Mouse (Mus musculus) cerebellum, postnatal 4 days (tissue): ENCODE data around the gene Abhd8.
A peak's percentile ranks its signal among the peaks of the same experiment; 100 is the strongest.

Source experiments
- DNase-seq, 2 experiments: peaks; one replicate each; pipeline ENCODE4 v3.0.0; 2022; ENCODE audit warnings: low spot score in 2 of 2, mixed read lengths in 1 of 2

Gene Abhd8

DNA sequence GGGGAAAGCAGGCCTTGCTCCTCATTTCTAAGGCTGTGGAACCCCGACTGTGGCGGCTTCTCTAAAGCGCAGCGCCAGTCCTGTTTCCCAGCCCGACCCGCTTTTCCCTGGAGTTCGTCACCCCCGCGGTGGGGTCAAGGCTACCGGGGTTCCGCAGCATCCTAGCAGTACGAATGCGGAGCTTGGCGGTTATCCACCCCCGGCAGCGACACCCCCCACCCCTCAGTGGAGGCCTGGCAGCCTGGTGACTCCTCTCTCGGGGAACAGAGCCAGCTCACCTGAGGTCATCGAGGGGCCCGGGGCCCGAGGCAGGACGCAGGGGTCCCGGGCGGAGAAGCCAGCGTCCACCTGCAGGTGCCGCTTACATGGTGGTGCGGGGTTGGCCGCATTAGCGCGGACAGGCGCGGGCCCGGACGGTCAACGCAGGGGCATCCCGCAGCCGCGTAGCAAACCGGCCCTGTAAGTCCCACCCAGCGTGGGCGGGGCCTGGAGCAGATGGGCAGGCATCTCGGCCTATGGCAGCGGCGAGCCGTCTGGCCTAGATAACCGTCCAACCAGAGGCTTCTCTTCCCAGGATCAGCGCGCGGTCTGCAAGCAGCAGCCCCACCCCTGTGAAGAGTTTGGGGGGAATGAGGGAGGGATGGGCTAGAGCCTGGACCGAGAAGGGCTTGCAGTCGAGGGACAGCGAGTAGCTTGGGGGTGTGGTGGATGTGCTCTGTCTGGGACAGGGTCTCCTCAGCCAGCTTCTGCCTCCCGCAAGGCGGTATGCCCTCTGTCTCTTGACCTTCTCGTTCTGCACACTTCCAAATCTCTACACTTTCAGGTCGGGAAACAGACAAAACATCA, at the start of gene Abhd8:
Gene Abhd8, minus strand, starts transcription at position 468 of the 846 bp plus-strand sequence.
- peak; percentile 95 to 99 for DNase-seq

DNA sequence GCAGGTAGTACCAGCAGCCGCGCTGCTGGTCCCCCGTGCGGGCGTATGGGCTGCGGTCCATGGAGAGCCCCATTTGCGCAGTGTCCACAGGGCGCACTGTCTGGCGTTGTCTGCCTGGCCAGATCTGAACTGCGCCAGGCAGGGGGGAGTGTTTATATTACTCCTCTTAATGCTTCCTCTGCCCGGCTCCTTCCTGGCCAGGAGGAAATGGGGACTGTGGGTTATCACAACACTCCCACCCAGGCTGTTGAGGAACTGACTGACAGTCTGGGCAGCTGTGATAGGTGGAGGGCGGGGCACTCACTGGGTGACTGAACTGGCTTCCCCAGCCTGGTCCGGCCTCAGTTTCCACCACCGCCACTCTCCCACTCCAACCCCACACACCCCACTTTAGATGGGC, 48.2 kb upstream of the Abhd8 start, which contains the start of gene Plvap:
Gene Plvap, minus strand, starts transcription at position 109 of the 400 bp plus-strand sequence.
- no peak for DNase-seq

DNA sequence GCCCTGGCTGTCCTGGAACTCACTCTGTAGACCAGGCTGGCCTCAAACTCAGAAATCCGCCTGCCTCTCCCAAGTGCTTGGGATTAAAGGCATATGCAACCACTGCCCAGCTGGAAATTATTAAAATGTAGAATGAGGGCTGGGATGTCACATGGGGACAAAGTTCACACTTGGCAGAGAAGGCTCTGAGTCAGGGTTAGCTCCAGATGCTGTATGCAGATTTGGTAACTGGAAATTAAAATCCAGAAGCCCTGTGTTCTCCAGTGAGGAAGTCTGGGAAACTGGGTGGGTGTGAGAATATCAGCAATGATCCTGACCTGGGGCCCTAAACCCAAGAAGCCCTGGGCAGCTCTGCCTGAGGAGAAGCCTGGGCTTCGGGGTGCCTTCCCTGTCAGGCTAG, 45.9 kb upstream of the Abhd8 start:
- no peak for DNase-seq

DNA sequence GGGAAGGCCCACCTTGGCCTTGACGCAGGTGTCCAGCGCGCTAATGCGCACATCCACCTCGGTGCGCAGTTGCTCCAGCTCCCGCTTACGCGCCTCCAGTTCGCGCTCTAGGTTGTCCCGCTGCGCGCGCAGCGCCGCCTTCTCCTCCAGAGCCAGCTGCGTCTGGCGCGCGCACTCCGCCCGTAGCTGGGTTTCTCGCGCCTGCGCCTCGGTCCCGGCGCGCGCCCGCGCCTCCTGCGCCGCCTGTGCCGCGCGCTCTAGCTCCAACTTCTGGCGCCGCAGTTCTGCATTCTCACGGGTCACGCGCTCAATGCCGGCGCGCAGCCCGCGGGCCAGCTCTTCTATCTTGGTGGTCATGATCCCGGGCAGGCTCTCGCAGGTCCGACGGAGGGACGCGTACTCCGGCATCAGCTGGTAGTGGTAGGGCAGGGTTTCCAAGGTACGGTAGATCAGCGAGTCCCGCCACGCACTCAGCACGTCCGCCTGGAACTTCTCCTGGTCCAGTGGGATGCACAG, 44.2 kb upstream of the Abhd8 start:
- DNase-seq, result peak; percentile 34 to 67

DNA sequence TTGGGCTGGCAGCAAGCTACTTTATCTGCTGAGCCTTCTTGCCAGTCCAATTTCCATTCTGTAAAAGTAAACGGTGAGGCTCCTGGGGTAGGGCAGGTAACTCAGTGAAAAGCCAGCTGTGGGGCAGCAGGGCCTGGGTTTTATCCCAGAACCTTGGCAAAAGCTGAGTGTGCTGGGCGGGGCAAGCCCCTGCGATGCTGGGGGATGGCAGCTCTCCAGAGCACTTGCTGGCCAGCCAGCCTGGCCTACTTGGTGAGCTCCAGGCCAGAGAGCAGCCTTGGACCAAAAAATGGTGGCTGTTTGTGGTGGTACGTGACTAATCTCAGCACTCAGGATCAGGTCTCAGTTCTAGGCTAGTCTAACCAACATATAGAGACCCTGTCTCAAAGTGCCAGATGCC, 42.5 kb upstream of the Abhd8 start:
- no peak for DNase-seq

DNA sequence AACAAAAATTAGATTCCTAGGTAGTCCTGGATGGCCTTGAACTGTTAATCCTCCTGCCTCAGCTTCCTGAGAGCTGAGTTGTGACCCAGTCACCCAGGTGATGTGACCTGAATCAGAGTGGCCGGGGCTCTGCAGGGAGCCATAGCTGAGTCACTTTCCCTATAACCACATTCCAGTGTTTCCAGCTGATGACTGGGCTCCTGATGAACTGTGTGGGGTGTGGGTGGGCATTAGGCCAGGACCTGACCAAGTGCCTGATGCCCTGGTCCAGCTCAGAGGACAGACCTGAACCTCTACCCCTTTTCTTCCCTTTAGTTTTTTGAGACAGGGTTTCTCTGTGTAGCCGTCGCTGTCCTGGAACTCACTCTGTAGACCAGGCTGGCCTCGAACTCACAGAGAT, 41.9 kb upstream of the Abhd8 start:
- DNase-seq, result no peak

DNA sequence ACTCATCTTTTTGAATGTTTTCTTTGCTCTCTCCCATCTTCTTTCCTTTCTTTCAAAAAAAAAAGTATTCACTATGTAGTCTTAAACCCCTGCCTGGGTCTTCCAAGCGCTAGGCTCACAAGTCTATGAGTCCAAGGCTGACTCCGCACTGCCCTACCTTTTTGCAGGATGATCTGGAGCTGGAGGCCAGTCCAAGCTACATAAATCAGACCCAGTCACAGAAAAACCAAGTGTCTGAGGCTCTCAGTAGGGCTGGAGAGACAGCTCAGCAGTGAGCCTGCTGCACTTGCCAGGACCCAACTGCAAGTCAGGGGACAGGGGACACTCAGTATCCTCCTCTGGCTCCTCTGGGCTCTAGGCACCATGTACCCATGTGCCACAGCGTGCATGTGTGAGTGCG, 40.9 kb upstream of the Abhd8 start:
- DNase-seq, result no peak

DNA sequence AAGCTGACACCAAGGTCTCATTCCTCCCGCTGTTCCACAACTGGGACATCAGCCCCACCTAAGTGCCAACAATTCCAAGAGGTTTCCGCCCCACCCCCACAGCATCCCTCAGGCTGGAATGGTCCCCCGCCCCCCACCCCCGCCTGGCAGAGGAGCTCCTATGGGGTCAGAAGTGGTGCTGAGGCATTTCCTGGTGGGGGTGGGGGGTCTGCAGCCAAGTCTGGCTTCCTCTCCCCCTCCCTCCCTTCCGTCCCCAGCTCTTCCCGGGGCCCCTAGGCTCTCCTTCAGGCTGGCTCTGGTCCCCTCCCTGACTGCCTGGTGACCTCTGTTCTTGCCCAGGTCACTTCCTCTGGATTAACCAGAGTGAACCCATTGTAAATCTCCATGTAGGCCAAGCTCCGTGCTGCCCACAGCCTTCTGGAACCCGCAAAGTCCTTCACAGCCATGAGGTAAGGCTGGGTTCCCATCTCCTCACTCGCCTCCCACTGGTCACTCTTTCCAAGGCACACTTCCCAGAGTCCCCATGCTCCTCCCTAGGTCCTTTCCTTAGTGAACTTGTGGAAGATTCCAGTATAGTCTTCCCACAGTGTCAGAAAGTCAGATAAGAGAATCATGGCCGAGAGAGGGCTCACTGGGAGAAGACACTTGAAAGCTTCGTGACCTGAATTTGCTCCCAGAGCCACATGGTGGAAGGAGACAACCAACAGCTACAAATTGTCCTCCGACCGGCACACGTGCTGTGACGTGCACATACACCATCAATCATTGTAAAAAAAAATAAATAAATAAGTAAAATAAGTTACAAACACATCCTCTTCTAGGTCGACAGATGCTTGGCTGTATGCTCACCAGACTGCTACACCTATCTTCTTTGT, 35.6 kb upstream of the Abhd8 start:
- no peak for DNase-seq

DNA sequence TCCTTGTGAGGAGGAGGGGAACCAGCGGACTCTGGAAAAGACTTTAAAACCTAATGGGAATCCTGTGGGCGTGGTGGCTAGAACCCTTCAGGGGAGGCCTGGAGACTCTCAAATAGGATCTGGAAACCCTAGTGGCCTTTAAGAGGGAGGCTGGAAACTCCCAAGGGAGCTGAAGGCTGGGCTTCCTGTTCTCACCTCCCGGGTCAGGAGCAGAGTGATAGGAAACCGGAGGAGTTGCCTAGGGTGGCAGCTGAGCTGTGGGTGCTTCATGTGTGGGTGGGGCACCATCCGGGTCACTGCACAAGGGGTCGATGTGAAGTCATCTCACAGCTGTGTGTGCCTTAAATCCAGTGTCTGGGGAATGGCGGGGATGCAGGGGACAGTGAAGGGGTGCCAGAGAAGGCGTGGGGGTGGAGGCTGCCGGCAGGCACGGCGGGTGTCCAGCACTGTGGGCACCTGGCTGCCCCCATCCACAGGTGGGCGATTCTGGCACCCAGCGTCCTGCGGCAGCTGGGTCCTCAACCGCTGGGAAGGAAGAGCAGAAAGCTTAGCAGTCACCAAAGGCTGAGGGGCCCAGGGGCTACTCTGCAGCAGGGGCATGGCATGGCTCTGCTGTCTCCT, 34.5 kb upstream of the Abhd8 start:
- DNase-seq, result no peak

DNA sequence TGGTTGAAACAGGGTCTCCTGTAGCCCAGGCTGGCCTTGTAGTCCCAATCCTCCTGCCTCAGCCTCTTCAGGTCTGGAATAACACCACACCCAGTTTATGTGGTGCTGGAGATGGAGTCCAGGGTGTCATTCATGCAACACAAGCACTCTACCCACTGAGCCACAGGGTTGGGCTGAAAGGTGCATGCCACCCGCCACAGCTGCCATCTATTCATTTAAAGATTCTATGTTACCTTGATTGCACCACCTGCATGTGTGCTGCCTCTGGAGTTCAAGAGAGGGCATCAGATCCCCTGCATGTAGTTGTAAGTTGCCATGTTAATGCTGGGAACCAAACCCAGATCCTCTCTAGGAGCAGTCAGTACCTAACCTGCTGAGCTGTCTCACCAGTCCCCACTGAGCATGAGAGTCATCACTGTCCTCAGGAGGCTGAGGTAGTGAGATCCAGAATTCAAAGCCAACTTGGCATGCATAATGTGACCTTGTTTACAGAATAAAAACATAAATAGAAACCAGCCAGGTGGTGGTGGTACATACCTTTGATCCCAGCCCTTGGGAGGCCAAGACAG, 33.7 kb upstream of the Abhd8 start:
- no peak for DNase-seq

DNA sequence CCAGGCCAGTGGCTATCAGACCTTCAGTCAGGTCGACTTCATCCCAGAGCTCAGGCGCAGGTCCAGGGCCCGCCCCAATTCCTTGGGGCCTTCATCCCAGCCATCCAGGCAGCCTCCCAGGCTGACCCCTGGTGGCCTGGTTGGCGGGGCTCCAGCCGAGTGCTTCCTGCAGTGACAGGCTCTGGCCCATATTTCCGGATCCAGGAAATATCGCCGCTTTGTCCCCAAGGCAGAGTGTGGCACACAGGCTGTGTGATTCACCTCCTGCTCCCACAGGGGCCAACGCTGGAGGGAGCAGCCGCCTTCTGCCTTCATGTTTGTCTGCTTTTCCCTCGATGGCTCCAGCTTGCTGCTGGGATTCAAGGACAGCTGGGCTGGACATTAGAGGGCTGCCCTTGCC, 33.0 kb upstream of the Abhd8 start:
- DNase-seq, result peak; percentile 53 to 60

DNA sequence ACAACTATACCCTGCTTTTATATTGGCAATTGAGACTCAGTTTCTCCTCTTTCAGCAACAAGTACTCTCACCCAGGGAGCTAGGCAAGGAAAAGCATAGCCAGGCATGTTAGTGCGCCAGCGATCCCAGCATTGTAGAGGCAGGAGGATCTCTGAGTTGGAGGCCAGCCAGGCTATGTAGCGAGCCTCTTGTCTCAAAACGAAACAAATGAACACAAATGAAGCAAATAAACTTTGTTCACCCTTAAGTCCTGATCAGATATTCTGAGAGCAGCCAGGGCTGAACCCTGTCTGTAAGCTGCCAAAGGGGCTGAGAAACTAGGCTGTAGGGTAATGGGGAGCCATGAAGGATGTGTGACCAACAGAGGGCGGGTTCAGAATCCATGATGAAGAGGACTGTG, 32.4 kb upstream of the Abhd8 start:
- DNase-seq, result no peak

DNA sequence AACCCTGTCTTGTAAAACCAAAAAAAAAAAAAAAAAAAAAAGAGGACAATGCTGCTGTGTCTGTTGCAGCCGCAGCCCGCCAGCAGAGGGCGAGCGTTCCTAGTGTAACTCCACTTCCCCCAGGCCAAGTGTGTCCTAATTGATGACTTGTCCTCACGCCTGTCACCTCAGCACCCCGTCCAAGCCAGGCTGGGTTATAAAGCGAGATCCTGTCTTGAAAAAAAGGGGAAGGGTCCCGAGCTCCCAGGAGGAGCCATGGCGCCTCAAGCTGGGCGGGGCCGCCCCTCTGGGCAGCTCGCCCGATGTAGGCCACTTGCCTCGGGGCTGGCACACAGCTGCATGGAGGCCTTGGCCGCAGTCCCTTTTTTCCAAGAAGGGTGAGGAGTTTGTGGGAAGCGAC, 31.6 kb upstream of the Abhd8 start:
- peak; percentile 66 to 79 for DNase-seq

DNA sequence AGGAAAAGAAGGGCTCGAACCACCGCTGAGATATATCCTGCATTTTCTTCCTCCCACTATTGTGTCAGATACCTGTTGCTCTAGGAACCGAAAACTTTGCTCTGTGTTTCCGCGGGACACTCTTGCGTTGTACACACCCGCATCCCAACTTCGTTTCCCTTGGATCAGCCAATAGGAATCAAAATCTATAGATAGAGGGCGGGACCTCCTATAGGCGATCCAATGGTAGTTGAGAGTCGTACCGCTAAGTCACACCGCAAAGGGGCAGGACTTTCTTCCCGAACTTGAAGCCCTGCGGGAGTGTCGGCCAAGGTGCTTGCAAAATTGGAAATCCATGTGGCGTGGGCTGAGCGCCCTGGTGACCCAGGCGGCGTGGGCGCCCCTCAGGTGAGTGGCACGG, 25.0 kb upstream of the Abhd8 start:
- peak; percentile 62 to 84 for DNase-seq

DNA sequence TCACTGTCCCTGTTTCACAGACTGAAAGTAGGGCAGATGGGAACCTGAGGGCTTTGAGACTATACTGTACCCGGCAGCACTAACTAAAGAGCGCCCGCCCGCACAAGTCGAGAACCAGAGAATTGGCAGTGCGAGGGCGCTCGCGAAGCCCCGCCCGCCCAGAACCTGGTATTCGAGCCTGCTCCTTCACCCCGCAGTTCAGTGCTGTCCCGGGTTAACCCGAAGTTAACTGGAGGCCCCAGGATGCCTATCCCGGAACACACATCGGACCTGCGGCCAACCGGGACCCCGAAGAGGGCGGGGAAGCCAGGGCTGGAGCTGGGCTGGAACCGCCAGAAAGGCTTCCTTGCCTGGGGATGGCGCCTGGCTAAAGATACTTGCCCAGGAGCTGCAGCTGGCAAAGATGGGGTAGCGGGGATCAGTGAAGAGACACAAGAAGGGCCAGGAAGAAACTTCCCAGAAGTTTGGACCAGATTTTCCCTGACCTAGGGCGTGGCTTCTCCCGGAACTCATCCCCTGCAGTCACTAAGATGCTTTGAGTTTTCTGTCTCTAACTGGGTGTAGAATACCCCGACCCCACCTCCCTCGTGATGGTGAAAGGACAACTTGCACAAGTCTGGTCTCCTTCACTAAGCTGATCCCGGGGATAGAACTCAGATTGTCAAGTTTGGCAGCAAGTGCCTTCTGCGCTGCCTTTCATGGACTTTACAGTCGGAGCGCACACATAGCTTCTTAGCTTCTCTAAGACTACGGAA, 24.4 kb upstream of the Abhd8 start, which contains the start of gene Gtpbp3:
Gene Gtpbp3, plus strand, starts transcription at position 413 of the 755 bp plus-strand sequence.
- peak; percentile 53 to 65 for DNase-seq

DNA sequence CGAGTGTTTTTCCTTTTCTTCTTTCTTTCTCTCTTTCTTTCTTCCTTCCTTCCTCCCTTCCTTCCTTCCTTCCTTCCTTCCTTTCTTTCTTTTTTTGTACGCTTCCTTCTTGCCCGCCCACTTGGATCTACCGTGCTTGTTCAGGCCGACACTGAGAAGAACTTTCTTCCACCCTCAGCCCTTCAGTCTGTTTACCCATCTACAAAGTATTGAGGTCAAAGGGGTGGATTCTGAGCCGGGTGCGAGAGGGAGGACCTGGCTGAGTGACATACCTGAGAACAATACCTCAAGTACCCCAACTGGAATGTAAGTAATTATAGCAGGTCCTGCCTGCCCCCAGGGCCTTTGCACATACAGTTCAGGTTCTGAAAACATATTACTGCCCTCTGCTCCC, 22.7 kb upstream of the Abhd8 start:
- no peak for DNase-seq

DNA sequence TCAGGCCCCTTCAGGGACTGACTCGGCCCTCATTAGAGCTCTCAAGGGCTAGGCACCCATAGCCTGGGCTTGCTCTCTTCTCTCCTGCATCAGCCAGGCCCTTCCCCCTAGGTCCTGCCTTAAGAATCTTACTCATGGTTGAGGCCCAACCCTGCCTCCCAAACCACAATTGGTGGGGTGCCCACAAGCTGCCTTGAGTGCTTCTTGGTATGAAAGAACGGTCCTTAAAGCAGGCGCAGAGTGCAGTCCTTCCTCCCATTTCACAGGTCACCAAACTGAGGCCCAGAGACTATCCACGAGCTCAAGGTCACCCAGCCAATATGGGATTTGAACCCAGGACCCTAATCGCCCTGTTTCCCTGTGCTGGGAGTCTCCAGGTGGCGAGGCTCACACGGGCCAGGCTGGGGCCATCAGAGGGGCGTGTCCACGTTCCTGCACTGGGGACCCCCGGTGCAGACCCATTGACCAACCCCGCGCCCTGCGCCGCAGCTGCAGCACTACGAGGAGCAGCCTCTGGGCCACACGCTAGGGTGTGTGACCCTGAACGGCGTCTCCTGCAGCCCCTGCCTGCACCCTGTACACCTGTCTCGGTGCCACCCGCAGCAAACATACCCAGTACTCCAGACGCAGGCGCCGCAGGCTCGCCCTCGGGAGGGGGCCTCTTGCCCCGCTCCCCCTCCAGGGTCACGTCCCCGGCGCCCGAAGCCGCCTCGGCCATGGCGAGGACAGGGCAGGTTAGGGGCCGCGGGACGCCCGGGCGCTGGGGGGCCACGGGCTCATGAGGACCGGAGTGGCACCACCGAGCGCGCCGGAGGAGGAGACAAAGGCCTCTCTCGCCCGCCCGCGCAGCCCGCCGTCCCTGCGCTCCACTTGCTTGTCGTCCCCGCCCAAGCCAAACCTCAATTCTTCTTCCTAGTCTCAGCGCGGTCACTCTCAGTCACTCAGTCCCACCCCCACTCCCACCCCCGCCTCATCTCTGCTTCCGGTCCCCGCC, 22.0 kb upstream of the Abhd8 start, which contains the start of gene Ano8:
Gene Ano8, minus strand, starts transcription at position 822 of the 994 bp plus-strand sequence.
- DNase-seq, result peak; percentile 70 to 81

DNA sequence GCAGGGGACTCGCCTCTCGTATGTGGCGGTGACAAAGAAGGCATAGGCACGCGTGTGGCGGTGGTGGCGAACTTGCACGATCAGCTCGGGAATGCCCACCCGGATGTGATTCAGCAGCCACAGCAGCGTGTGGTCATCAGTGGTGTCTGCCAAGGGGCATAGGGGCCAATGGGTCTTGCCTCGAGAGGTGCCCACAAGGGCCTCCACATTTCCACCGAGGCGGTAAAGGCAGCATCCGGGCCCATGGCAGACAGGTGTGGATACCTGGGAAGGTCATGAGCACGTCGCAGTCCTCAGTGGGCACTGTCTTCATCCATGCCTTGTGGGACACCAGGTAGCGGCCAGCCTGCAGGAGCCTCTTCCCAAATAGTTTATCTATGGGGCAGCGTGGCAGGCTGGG, 21.3 kb upstream of the Abhd8 start:
- DNase-seq, result no peak

DNA sequence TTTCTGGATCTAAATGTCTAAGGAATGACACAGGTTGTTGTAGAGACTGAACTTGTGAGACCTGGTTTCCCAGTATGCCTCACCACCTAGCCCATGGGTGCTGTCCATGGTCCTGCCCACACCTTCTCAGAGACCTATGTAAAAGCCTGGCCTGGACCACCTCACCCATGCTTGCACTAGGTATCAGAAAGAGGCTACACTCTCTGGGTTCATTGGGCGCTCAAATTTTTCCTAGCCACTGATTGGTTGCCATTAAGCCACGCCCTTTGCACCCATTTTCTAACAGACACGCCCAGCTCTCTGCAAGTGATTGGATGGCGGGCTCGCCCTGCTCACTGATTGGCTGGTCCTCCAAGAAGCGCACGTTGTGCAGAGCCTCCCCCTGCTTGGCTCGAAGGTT, 20.5 kb upstream of the Abhd8 start:
- DNase-seq, result no peak

DNA sequence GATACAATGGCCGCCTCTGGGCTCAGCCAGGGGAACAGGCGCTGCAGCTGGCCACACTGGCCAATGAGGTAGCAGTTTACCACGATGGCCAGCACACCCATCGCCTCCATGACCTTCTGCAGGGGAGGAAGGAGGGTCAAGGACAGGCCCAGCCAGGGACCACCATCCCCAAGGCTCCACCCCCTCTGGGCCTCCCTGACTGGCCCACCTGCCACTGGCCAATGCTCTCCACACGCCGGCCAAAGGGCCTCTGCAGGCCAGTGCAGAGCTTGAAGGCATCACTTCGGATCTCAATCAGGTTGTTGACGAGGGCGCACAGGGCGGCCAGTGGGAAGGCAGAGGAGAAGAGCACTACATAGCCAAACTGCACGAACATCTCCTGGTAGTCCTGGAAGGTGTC, 15.5 kb upstream of the Abhd8 start:
- no peak for DNase-seq
